Mouse (Mus musculus) MEL (cell line): ENCODE data around the gene Dscam. TPM values are rescaled to one million over a fixed set of nuclear protein-coding genes. Genes with fewer than 3 reads are reported as not detected.

ENCODE experiments used
- DNase-seq: peaks from one replicate; pipeline ENCODE4 v3.0.0; 2011; ENCODE audit warnings: low read depth, low spot score
- H3K27ac ChIP-seq: 2 replicates; pipeline ENCODE4 v1.5.1; 2012; ENCODE audit warnings: low read depth, mild to moderate bottlenecking, control low read depth, low read length, moderate library complexity; ENCODE audit not compliant: control insufficient read depth
- H3K27me3 ChIP-seq, 2 experiments: fragments of 150-350 bp in 1 of 2; sonication (generic) in 1 of 2; 2 replicates each; pipeline ENCODE4 v1.6.1; 2012; ENCODE audit warnings: low read length in 2 of 2, mild to moderate bottlenecking in 2 of 2, improper control_type of control experiment in 1 of 2, moderate library complexity in 1 of 2; ENCODE audit not compliant: insufficient read depth in 2 of 2, control insufficient read depth in 1 of 2
- H3K36me3 ChIP-seq, 2 experiments: 2 replicates each; pipeline ENCODE4 v1.6.1; 2012 to 2014; ENCODE audit warnings: low read length in 2 of 2, improper control_type of control experiment in 1 of 2, inconsistent platforms in 1 of 2, mild to moderate bottlenecking in 1 of 2; ENCODE audit not compliant: insufficient read depth in 2 of 2, control insufficient read depth in 1 of 2
- H3K4me1 ChIP-seq, 2 experiments: fragments of 150-350 bp in 1 of 2; sonication (generic) in 1 of 2; 2 replicates each; pipeline ENCODE4 v1.6.1; 2012; ENCODE audit warnings: low read length in 2 of 2, improper control_type of control experiment in 1 of 2, mild to moderate bottlenecking in 1 of 2; ENCODE audit not compliant: insufficient read depth in 2 of 2, control insufficient read depth in 1 of 2
- H3K4me3 ChIP-seq, 2 experiments: fragments of 150-350 bp in 1 of 2; sonication (generic) in 1 of 2; 2 replicates each; pipeline ENCODE4 v1.5.1; 2012; ENCODE audit warnings: low read depth in 2 of 2, low read length in 2 of 2, mild to moderate bottlenecking in 2 of 2, moderate library complexity in 2 of 2, control low read depth in 1 of 2, improper control_type of control experiment in 1 of 2; ENCODE audit not compliant: control insufficient read depth in 1 of 2, insufficient read depth in 1 of 2
- H3K79me2 ChIP-seq: 2 replicates; pipeline ENCODE4 v1.6.1; 2012; ENCODE audit warnings: mild to moderate bottlenecking, low read length, moderate library complexity; ENCODE audit not compliant: control insufficient read depth, poor library complexity, insufficient read depth
- H3K9ac ChIP-seq: 2 replicates; pipeline ENCODE4 v1.6.1; 2012; ENCODE audit warnings: low read depth, mild to moderate bottlenecking, control low read depth, low read length, moderate library complexity; ENCODE audit not compliant: control insufficient read depth, poor library complexity, severe bottlenecking
- H3K9me3 ChIP-seq: fragments of 150-350 bp; sonication (generic); replicated peaks from 2 replicates; pipeline ENCODE4 v1.6.1; 2012; ENCODE audit warnings: mild to moderate bottlenecking, low read length, improper control_type of control experiment, moderate library complexity; ENCODE audit not compliant: insufficient read depth
- BHLHE40 ChIP-seq: IDR thresholded peaks from 2 replicates; pipeline ENCODE4 v1.6.1; 2012; ENCODE audit warnings: low read depth, mild to moderate bottlenecking, inconsistent platforms, low read length, improper control_type of control experiment, borderline replicate concordance
- CHD2 ChIP-seq: IDR thresholded peaks from 2 replicates; pipeline ENCODE4 v1.6.1; 2011; ENCODE audit warnings: low read length, improper control_type of control experiment
- CTCF ChIP-seq, 3 experiments: IDR thresholded peaks in 2 of 3; conservative IDR thresholded peaks in 1 of 3; 2 replicates each; pipeline ENCODE4 v1.5.1; 2011 to 2012; ENCODE audit warnings: low read length in 3 of 3, low read depth in 2 of 3, mild to moderate bottlenecking in 2 of 3, improper control_type of control experiment in 1 of 3, inconsistent platforms in 1 of 3, mixed read lengths in 1 of 3, moderate library complexity in 1 of 3; ENCODE audit not compliant: control insufficient read depth in 1 of 3, insufficient read depth in 1 of 3, poor library complexity in 1 of 3, severe bottlenecking in 1 of 3
- E2F4 ChIP-seq: IDR thresholded peaks from 2 replicates; pipeline ENCODE4 v1.6.1; 2011; ENCODE audit warnings: low read depth, low read length, improper control_type of control experiment, borderline replicate concordance
- EP300 ChIP-seq, 2 experiments: IDR thresholded peaks; 2 replicates each; pipeline ENCODE4 v1.6.1; 2011; ENCODE audit warnings: improper control_type of control experiment in 2 of 2, low read length in 2 of 2, low read depth in 1 of 2, mild to moderate bottlenecking in 1 of 2
- GABPA ChIP-seq: IDR thresholded peaks from 2 replicates; pipeline ENCODE4 v1.6.1; 2012; ENCODE audit warnings: low read depth, mild to moderate bottlenecking, inconsistent platforms, low read length, improper control_type of control experiment, moderate library complexity
- GATA1 ChIP-seq: IDR thresholded peaks from 2 replicates; pipeline ENCODE4 v1.6.1; 2011; ENCODE audit warnings: low read depth, low read length, improper control_type of control experiment
- JUND ChIP-seq: IDR thresholded peaks from 2 replicates; pipeline ENCODE4 v1.6.1; 2011; ENCODE audit warnings: low read depth, mild to moderate bottlenecking, improper control_type of control experiment, low read length
- KAT2A ChIP-seq: conservative IDR thresholded peaks from 2 replicates; pipeline ENCODE4 v1.6.1; 2012; ENCODE audit warnings: low read depth, low read length, improper control_type of control experiment, inconsistent platforms
- MAZ ChIP-seq: IDR thresholded peaks from 2 replicates; pipeline ENCODE4 v1.6.1; 2012; ENCODE audit warnings: low read depth, mild to moderate bottlenecking, inconsistent platforms, low read length, improper control_type of control experiment
- NELFE ChIP-seq: IDR thresholded peaks from 2 replicates; pipeline ENCODE4 v1.6.1; 2011; ENCODE audit warnings: low read depth, low read length, improper control_type of control experiment
- POLR2AphosphoS5 ChIP-seq: IDR thresholded peaks from 2 replicates; pipeline ENCODE4 v1.6.1; 2012; ENCODE audit warnings: low read depth, borderline replicate concordance, mild to moderate bottlenecking, inconsistent platforms, low read length, moderate library complexity, mixed read lengths
- RAD21 ChIP-seq: IDR thresholded peaks from 2 replicates; pipeline ENCODE4 v1.6.1; 2011; ENCODE audit warnings: mild to moderate bottlenecking, low read depth, low read length, improper control_type of control experiment
- TBP ChIP-seq: IDR thresholded peaks from 2 replicates; pipeline ENCODE4 v1.8.0; 2011; ENCODE audit warnings: low read depth, low read length, improper control_type of control experiment
- TCF12 ChIP-seq: IDR thresholded peaks from 2 replicates; pipeline ENCODE4 v1.6.1; 2014; ENCODE audit warnings: low read depth, mild to moderate bottlenecking, inconsistent platforms, low read length, improper control_type of control experiment, moderate library complexity
- UBTF ChIP-seq: IDR thresholded peaks from 2 replicates; pipeline ENCODE4 v1.6.1; 2012; ENCODE audit warnings: low read depth, mild to moderate bottlenecking, inconsistent platforms, low read length, improper control_type of control experiment, moderate library complexity, borderline replicate concordance; ENCODE audit not compliant: insufficient read depth
- ZMIZ1 ChIP-seq: IDR thresholded peaks from 2 replicates; pipeline ENCODE4 v1.6.1; 2012; ENCODE audit warnings: low read depth, mild to moderate bottlenecking, inconsistent platforms, low read length, improper control_type of control experiment, moderate library complexity
- polyA plus RNA-seq, 2 experiments: library from polyadenylated mRNA; stranded (reverse) in 1 of 2; unstranded in 1 of 2; fragments of >175 nt in 1 of 2; fragments of >200 nt in 1 of 2; gene quantifications; 2 replicates each; pipeline versions ENCODE4 v1.2.1 to v1.2.4; 2012; ENCODE audit warnings: low replicate concordance in 2 of 2, low read depth in 1 of 2; ENCODE audit not compliant: insufficient read length in 2 of 2, insufficient read depth in 1 of 2, missing spikeins in 1 of 2
- total RNA-seq: library from RNA; depleted of rRNA; stranded (reverse); fragments of 300-350 nt; gene quantifications from 2 replicates; pipeline ENCODE4 v1.2.3, GENCODE M21; 2012

Dscam gene
- total and polyA plus RNA-seq, 3 experiments: not detected

DNA sequence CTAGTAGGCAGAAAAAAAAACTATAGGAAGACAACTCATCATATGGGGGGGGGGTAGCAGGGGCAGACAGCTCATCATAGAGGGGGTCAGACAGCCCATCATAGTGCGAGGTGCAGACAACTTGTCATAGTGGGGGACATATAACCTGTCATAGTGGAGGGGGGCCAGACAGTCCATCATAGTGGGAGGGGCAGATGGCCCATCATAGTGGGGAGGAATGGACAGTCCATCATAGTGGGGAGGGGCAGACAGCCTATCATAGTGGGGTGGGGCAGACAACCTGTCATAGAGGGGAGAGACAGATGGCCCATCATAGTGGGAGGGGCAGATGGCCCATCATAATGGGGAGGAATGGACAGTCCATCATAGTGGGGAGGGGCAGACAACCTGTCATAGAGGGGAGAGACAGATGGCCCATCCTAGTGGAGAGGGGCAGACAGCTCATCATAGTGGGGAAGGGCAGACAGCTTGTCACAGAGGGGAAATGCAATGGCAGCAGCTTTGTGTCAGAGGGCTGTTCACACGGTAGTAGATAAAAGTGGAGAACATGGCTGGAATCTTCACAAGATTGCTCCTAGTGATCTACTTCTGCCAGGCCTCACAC is 447.4 kb downstream of the Dscam start:
- DNase-seq: no peak
- Histone ChIP-seq H3K27ac (no peak overlapping the region), H3K9ac (no peak overlapping the region), H3K4me3 (no peak overlapping the region), H3K27me3 (no peaks in the 10 kb centered on the region; a peak in 1 of 4 replicates), H3K79me2 (no peaks in the 10 kb centered on the region), H3K4me1 (no peaks in the 10 kb centered on the region), H3K9me3 (no peaks in the 10 kb centered on the region), H3K36me3 (no peaks in the 10 kb centered on the region)
- TF ChIP-seq E2F4 (no peak), GATA1 (no peak), CTCF (IDR thresholded peaks at IDR 0.05 in 2 of 3, conservative IDR thresholded peaks at IDR 0.05 in 1 of 3; ENCODE audit: control insufficient read depth in 1 of 3, insufficient read depth in 1 of 3, low read depth in 2 of 3, low read length in 3 of 3, poor library complexity in 1 of 3, severe bottlenecking in 1 of 3) (no peak), RAD21 (no peak), NELFE (no peak)

- no peak overlapping the region for H3K27ac ChIP-seq
- TF ChIP-seq POLR2AphosphoS5: no peak
- no peak for TF ChIP-seq TBP
- no peak for TF ChIP-seq TCF12
- no peak for TF ChIP-seq MAZ
- no peak for TF ChIP-seq ZMIZ1
- TF ChIP-seq BHLHE40: no peak
- no peak for TF ChIP-seq UBTF
- TF ChIP-seq KAT2A: no peak
- no peak for TF ChIP-seq GABPA
- no peak for TF ChIP-seq NELFE
- no peak for TF ChIP-seq EP300 (IDR thresholded peaks at IDR 0.05; ENCODE audit: low read depth in 1 of 2, low read length in 2 of 2)
- no peak for TF ChIP-seq CTCF (IDR thresholded peaks at IDR 0.05 in 2 of 3, conservative IDR thresholded peaks at IDR 0.05 in 1 of 3; ENCODE audit: control insufficient read depth in 1 of 3, insufficient read depth in 1 of 3, low read depth in 2 of 3, low read length in 3 of 3, poor library complexity in 1 of 3, severe bottlenecking in 1 of 3)
- TF ChIP-seq JUND: no peak
- no peak for TF ChIP-seq CHD2
- H3K79me2 ChIP-seq: no peaks in the 10 kb centered on the region
- H3K4me1 ChIP-seq: no peaks in the 10 kb centered on the region
- H3K27me3 ChIP-seq: no peaks in the 10 kb centered on the region
- no peak overlapping the region for H3K4me3 ChIP-seq
- no peak overlapping the region for H3K9ac ChIP-seq
- DNase-seq: no peak
- H3K9me3 ChIP-seq: no peaks in the 10 kb centered on the region
- no peaks in the 10 kb centered on the region for H3K36me3 ChIP-seq
These were observed 448.4 kb downstream of the Dscam start for GRCm38 (mm10) chr16:96722135-96722534.
